Mouse (Mus musculus): Measurements from ENCODE around the gene Scamp2. TPM values are rescaled to one million over a fixed set of nuclear protein-coding genes. Genes with fewer than 3 reads are reported as not detected.

Gene Scamp2
- polyA plus RNA-seq (2016; fragmentation: Nextera tagmentation; extraction: Ambion mirVana), result 53.5 and 53.9 TPM in 2 replicates

DNA sequence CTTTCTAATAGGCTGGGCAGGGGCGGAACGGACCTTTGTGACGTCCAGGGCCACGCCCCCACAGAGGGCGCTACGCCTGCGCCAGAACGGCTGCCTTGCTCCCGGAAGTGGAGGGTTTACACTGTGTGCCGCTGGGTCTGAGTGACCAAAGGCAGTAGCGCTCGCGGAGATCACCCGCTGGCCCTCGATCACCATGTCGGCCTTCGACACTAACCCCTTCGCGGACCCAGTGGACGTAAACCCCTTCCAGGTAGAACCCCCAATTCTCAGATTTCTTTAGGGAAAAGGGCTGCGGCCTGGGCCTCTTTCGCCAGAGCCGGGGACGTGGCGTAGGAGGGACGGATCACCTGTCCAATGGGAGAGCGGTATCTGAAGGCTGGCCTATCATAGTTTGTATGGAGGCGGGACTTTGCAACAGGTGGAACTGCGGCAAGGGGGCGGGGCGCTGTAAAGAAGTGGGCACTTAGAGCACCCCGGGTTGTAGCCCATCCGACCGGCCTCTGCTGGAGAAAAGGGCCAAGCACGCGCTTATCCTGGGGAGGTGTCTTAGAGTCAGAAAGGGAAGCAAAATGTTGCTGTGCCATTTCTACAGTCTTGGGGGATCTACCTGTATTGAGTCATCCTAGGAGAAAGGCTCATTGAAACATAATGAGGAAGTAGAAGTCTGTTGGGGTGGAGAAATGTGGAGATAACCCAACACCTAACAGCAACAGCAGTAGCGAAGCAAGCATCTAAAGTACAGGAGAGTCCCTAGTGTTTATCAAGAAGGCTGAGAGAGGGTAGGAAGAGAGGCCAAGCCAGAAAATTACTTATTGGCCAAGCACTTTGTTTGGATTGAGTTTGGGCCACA, at the start of gene Scamp2:
Gene Scamp2, plus strand, starts transcription at position 83 of the 850 bp plus-strand sequence.
- H3K4me1 ChIP-seq, result peaks cover 30% of the 10 kb centered on the region
- no peaks in the 10 kb centered on the region for H3K9me3 ChIP-seq
- WGBS, result under 1% methylated on average over 37 of the region's 37 CpGs
- H3K4me3 ChIP-seq, result peak within 1 kb of the TSS; percentile 66
- peak; percentile 97 for DNase-seq (ENCODE audit: low spot score)
- no peaks in the 10 kb centered on the region for H3K27me3 ChIP-seq (ENCODE audit: insufficient read depth, poor library complexity, severe bottlenecking)
- H3K36me3 ChIP-seq, result no peaks in the 10 kb centered on the region
- peak within 1 kb of the TSS; percentile 87 for H3K27ac ChIP-seq

DNA sequence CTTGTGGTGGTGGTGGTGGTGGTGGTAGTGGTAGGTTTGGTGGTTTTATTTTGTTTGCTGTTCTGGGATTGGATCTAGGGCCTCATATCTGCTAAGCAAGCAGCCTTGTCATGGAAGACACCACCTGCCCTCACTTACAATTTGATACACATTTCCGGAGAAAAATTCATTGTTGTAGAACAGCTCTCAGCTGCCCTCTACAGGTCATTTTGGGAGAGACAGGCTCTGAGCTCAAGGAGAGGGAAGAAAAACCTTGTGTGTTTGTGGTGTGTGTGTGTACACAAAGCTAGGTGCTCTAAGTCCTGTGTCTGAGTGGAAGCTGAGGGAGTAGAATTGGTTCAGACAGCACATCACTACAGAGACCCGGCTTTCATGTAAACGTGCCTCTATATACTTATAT, 43.6 kb upstream of the Scamp2 start:
- no peaks in the 10 kb centered on the region for H3K36me3 ChIP-seq
- no peak overlapping the region for H3K4me3 ChIP-seq
- DNase-seq (ENCODE audit: low spot score), result no peak
- WGBS, result 6% methylated on average over 3 of the region's 3 CpGs
- no peaks in the 10 kb centered on the region for H3K9me3 ChIP-seq
- no peaks in the 10 kb centered on the region for H3K27me3 ChIP-seq (ENCODE audit: insufficient read depth, poor library complexity, severe bottlenecking)
- 0 out of 2 replicates have a peak, but pooled peaks cover 3% of the 10 kb centered on the region for H3K4me1 ChIP-seq
- no peak overlapping the region for H3K27ac ChIP-seq

DNA sequence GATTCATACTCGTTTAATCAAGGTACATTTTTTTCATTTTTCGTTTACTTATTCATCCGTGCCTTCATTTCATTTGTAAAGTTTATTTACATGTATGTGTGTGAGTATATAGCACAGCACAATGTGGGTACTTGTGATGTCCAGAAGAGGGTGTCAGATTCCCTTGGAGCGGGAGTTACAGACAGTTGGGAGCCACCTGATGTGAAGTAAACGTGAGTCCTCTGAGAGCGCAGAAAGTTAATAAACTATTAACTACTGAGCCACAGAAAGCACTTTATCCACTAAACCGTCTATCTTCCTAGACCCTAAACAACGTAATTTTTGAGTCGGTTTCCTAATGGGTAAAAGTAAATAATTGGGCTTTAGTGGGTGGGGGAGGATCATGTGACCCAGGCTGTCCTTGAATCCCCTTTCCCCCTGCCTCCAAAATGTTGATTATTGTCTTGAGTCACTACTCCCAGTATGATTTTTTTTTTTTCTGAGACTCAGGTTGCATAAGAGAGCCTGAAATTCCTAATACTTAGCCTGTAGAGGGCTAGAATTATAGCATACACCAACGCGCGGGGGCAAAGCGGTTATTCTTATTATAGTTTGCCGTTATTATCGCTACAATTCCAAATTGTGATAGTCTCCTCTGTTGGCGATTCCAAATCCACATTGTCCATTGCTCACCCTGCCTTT, 40.2 kb upstream of the Scamp2 start:
- H3K27me3 ChIP-seq (ENCODE audit: insufficient read depth, poor library complexity, severe bottlenecking), result no peaks in the 10 kb centered on the region
- H3K4me1 ChIP-seq, result peaks cover 19% of the 10 kb centered on the region
- H3K4me3 ChIP-seq, result peak overlapping the region; percentile 76
- peak overlapping the region; percentile 93 for H3K27ac ChIP-seq
- no peaks in the 10 kb centered on the region for H3K36me3 ChIP-seq
- H3K9me3 ChIP-seq, result no peaks in the 10 kb centered on the region
- WGBS, result 25% methylated on average over 16 of the region's 16 CpGs
- DNase-seq (ENCODE audit: low spot score), result no peak

DNA sequence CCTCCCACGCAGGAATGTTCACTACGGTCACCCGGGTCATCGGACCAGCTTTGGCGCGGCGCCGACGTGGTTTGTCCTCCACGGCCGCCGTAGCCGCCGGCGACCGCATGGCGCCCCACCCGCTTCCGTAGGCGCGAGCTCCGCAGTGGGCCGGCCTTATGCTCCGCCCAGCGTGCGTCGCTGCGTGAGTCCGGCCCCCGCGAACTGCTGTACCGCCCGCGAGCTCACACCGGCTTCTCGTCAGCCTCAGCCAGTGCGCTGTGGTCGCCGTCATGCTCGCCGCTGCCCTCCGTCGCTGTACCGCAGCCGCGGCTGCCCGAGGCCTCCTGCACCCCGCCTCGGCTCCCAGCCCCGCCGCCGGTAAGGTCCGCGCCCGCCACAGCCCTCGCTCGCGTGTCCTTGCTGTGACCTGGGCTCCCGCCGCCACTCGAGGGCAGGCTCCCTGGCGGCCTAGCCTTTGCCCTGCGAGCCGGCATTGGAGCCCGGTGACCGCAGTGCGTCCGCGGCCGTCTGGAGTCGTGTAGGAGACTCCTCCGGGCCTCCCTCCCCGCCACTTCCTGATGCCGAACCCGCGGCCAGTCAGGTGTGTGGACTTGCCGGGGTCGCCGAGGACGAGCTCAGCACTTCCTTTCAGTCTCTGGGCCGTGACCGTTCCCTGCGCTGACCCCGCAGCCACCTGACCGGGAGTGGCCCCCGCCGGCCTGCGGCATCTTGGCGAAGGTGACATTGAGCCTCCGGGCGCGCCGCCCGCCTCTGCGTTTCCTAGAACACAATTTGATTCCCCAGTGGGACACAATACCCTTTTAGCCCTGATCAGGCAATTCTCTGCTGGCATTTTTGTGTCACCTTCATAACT, 39.5 kb upstream of the Scamp2 start, which contains the start of gene Cox5a:
Gene Cox5a, plus strand, starts transcription at position 219 of the 856 bp plus-strand sequence.
- peaks cover 19% of the 10 kb centered on the region for H3K4me1 ChIP-seq
- H3K9me3 ChIP-seq, result no peaks in the 10 kb centered on the region
- peak; percentile 96 for DNase-seq (ENCODE audit: low spot score)
- WGBS, result under 1% methylated on average over 95 of the region's 95 CpGs
- peak within 1 kb of the TSS; percentile 93 for H3K27ac ChIP-seq
- H3K4me3 ChIP-seq, result peak within 1 kb of the TSS; percentile 76
- H3K27me3 ChIP-seq (ENCODE audit: insufficient read depth, poor library complexity, severe bottlenecking), result no peaks in the 10 kb centered on the region
- H3K36me3 ChIP-seq, result no peaks in the 10 kb centered on the region

DNA sequence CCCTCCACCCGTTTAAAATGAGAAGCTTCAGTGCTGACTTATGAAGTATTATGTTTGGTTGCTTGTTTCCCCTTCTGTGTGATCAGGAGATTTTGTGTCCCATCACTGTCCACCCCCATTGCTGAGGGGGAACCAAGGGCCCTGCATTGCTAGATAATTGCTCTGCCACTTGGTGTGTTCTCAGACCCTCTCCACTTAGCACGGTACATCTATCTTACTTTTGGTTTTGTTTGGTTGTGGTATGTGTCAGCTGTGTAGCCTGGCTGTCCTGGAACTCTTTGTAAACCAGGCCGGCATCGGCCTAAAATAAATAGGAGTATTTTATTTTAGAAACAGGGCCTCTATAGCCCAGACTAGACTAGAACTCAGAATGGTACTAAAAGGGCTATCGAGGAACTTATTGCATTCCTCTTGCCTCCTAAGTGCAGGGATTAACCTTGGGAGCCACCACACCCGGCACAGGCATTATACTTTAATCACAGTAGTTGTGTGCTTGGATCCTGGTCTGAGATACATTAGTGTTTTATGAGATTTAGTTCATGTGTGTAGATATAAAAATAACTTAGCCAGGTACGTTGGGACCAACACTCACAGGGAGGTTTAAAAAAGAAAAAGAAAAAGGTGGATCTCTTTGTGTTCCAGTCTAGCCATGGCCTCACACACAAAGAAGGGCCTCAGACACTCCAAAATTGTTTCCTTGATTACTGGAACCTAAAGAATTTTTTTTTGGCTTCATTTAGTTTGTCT, 38.5 kb upstream of the Scamp2 start:
- Histone ChIP-seq H3K4me1 (peaks cover 15% of the 10 kb centered on the region), H3K9me3 (no peaks in the 10 kb centered on the region), H3K36me3 (peaks cover 3% of the 10 kb centered on the region; the same call in 1 of the 2 replicates), H3K27me3 (ENCODE audit: insufficient read depth, poor library complexity, severe bottlenecking) (no peaks in the 10 kb centered on the region), H3K27ac (peak overlapping the region; percentile 93), H3K4me3 (peak overlapping the region; percentile 76)
- 32% methylated on average over 7 of the region's 7 CpGs for WGBS
- no peak for DNase-seq (ENCODE audit: low spot score)

DNA sequence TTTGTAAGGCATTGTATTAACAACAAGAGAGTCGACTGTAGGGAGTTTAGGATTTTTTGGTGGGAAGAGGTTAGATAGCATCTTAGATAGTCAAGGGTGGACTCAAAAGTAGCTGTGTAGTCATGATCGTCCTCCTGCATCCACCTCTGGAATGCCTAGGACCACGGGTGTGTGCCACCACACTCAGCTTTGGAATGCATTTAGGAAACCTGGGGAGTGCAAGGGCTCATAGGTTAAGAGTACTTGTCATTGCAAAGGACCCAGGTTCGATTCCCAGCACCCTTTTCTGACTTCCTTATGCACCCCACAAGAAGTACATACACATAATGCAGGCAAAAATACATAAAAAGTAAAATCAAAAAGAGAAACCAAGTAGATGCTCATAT, 37.9 kb upstream of the Scamp2 start:
- Histone ChIP-seq H3K36me3 (peaks cover 3% of the 10 kb centered on the region; the same call in 1 of the 2 replicates), H3K9me3 (no peaks in the 10 kb centered on the region), H3K4me3 (peak overlapping the region; percentile 76), H3K27ac (peak overlapping the region; percentile 93; the same call in 1 of the 2 replicates), H3K27me3 (ENCODE audit: insufficient read depth, poor library complexity, severe bottlenecking) (no peaks in the 10 kb centered on the region), H3K4me1 (peaks cover 15% of the 10 kb centered on the region)
- 68% methylated on average over 4 of the region's 4 CpGs for WGBS
- no peak for DNase-seq (ENCODE audit: low spot score)

DNA sequence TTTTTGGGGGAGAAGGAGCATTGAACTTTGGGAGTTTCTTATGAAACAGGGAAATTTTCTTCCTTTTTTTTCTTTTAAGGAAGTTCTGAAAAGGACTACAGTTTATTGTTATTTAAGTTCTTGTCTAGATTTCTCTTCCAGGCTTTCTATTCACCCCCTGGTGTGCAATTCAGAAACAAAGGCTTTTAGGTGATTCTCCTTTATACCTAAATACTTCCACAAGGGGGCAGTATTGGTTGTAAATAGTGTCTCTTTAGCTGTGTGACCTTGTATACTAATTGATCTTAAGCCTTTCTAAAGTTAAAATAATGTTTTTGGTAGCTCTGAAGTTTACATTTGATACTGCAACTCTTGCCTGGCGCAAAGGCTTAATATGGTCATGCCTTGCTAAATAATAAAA, 37.0 kb upstream of the Scamp2 start:
- Histone ChIP-seq H3K4me3 (0 out of 2 replicates have a peak overlapping the region, but pooled peaks have one; percentile 8), H3K27me3 (ENCODE audit: insufficient read depth, poor library complexity, severe bottlenecking) (no peaks in the 10 kb centered on the region), H3K4me1 (peaks cover 15% of the 10 kb centered on the region), H3K36me3 (peaks cover 8% of the 10 kb centered on the region), H3K9me3 (no peaks in the 10 kb centered on the region), H3K27ac (no peak overlapping the region)
- 83% methylated on average over 1 of the region's 1 CpGs for WGBS
- DNase-seq (ENCODE audit: low spot score), result no peak

DNA sequence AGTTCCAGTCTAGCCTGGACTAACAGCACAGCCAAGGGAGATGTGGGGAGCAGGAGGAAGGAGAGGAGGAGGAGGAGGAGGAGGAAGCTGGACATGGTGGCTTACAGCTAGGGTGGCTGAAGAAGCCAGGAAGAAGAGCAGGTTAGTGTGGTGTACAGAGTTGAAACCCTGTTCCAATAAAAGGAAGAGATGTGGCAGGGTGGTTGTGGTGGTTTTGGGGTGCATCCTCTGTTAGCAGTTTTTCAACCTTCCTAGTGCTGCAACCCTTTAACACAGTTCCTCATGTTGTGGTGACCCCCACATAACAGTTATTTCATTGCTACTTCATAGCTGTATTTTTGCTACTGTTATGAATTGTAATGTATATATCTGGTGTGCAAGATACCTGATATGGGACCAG, 36.3 kb upstream of the Scamp2 start:
- H3K4me3 ChIP-seq, result 0 out of 2 replicates have a peak overlapping the region, but pooled peaks have one; percentile 8

DNA sequence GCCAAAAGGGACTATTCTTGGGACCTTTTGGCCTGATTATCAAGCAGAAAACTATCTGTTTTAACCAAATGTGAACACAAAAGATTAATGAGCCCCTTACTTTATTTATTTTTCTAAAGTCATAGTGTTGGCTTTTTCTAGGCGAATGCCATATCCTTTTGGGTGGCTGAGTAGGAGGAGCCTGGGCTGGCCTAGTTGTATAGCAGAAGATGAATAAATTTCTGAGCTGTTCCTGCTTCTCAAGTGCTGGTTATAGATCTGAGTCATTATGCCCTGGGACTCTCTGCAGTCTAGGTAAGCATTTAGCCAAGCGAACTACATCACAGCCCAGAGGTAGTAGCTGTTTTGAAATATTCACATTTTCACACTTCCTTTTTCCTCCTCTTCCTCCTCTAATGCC, 35.2 kb upstream of the Scamp2 start:
- H3K4me3 ChIP-seq, result no peak overlapping the region
- 89% methylated on average over 2 of the region's 2 CpGs for WGBS
- peaks cover 23% of the 10 kb centered on the region for H3K36me3 ChIP-seq
- peak; percentile 17 for DNase-seq (ENCODE audit: low spot score)
- H3K9me3 ChIP-seq, result no peaks in the 10 kb centered on the region
- no peaks in the 10 kb centered on the region for H3K27me3 ChIP-seq (ENCODE audit: insufficient read depth, poor library complexity, severe bottlenecking)
- H3K27ac ChIP-seq, result no peak overlapping the region
- peaks cover 15% of the 10 kb centered on the region for H3K4me1 ChIP-seq

More for the DNA sequence above, 36.3 kb upstream of the Scamp2 start:
- DNase-seq (ENCODE audit: low spot score), result no peak
- H3K4me1 ChIP-seq, result peaks cover 15% of the 10 kb centered on the region
- no peaks in the 10 kb centered on the region for H3K9me3 ChIP-seq
- H3K27me3 ChIP-seq (ENCODE audit: insufficient read depth, poor library complexity, severe bottlenecking), result no peaks in the 10 kb centered on the region
- no peak overlapping the region for H3K27ac ChIP-seq
- H3K36me3 ChIP-seq, result peaks cover 14% of the 10 kb centered on the region

DNA sequence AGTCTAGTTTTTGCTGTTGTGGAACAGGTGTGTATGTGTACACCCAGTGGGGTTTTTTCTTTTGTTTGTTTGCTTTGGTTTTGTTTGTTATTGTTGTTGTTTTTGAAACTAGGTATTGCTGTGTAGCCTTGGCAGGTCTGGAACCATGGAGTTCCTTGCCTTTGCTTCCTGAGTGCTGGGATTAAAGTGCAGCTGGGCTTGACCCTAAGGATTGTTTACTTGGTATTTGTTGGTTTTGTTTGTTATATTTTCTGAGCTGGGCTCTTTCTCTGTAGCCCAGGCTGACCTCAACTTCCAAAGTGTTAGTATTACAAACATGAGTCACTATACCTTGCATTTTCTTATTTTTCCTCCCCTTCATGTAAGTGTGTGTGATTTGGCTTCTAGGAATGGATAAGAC, 34.3 kb upstream of the Scamp2 start:
- Histone ChIP-seq H3K27ac (no peak overlapping the region), H3K36me3 (peaks cover 31% of the 10 kb centered on the region), H3K27me3 (ENCODE audit: insufficient read depth, poor library complexity, severe bottlenecking) (no peaks in the 10 kb centered on the region), H3K4me1 (peaks cover 15% of the 10 kb centered on the region), H3K9me3 (no peaks in the 10 kb centered on the region), H3K4me3 (no peak overlapping the region)
- peak; percentile 56 for DNase-seq (ENCODE audit: low spot score)

DNA sequence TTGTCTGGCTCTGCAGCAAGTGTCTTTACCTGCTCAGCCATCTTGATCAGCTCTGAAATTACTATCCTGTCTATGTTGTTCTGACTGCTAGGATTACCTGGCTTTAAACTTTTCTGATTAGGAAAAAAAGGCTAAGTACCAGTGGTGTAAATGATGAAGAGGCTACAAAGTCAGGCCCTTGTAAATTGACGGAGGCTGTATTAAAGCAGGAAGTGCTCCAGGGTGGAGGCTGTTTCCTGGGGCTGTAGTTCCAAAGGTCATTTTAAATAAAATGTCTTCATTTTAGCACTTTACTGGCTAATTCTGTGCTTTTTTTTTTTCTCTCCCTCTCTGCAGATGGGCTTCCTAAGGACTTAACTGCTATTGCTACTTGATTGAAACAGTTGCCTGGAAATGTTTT, 28.8 kb upstream of the Scamp2 start:
- Histone ChIP-seq H3K4me1 (no peaks in the 10 kb centered on the region), H3K4me3 (no peak overlapping the region)
- 79% methylated on average over 1 of the region's 1 CpGs for WGBS

DNA sequence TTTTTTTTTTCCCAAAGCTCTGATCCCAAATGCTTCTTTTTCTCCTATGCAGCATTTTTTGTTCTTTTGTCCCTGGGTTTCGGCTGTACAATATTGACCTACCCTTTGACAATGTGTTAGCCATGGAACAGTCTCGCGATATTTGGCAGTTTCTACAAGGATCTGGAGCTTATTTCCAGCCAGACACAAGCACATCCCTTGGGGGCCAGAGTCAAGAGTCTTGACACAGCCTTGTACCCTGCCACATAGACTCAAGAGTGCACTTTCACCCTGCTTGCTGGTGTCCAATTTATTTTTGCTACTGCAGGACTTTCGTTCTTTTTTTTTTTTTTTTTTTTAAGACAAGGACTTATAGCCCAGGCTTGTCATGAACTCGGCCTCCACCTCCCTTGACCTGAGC, 24.4 kb upstream of the Scamp2 start:
- Histone ChIP-seq H3K27ac (no peak overlapping the region), H3K9me3 (no peaks in the 10 kb centered on the region), H3K4me3 (no peak overlapping the region), H3K27me3 (ENCODE audit: insufficient read depth, poor library complexity, severe bottlenecking) (no peaks in the 10 kb centered on the region), H3K4me1 (peaks cover 13% of the 10 kb centered on the region), H3K36me3 (peaks cover 61% of the 10 kb centered on the region)
- WGBS, result 88% methylated on average over 5 of the region's 5 CpGs
- DNase-seq (ENCODE audit: low spot score), result no peak

More for the DNA sequence above, 28.8 kb upstream of the Scamp2 start:
- DNase-seq (ENCODE audit: low spot score), result no peak
- no peak overlapping the region for H3K27ac ChIP-seq
- H3K36me3 ChIP-seq, result peaks cover 61% of the 10 kb centered on the region
- H3K9me3 ChIP-seq, result no peaks in the 10 kb centered on the region
- no peaks in the 10 kb centered on the region for H3K27me3 ChIP-seq (ENCODE audit: insufficient read depth, poor library complexity, severe bottlenecking)

Measured in heart, embryonic 10.5 days (tissue).